In genomic region chr8:89040751-89041420, GRCm38 (mm10) we compare ENCODE assay signal across 9 mouse cellular contexts. TPM values are rescaled to one million over a fixed set of nuclear protein-coding genes. Genes with fewer than 3 reads are reported as not detected.
DNase-seq lines count a peak whose midpoint lies in the region; ATAC-seq and TF ChIP-seq lines count a peak whose summit lies in the region.
"Had no signal": no experiment of that assay in that cellular context is flagged by ENCODE, and none has a peak within 500 bp of the region (broad histone marks: within the 10 kb centered on the region; RNA-seq: fewer than 3 reads in every experiment).

No protein-coding gene starts in this region.

- peaks cover 74% of the 10 kb centered on the region for H3K27me3 ChIP-seq in lung, postnatal 0 days (replicated peaks; ENCODE audit: insufficient read depth, low read length)
- H3K27me3 ChIP-seq in forebrain, postnatal 0 days (ENCODE audit: insufficient read depth, low read length): 0 out of 2 replicates have a peak, but pooled peaks cover 5% of the 10 kb centered on the region
- H3K27me3 ChIP-seq in limb, embryonic 10.5 days (ENCODE audit: low read depth, poor library complexity, severe bottlenecking): peaks cover 30% of the 10 kb centered on the region
- peaks cover 12% of the 10 kb centered on the region for H3K27me3 ChIP-seq in neural tube, embryonic 15.5 days (replicated peaks)

- H3K4me2 ChIP-seq in lung, postnatal 0 days (replicated peaks; ENCODE audit: low read depth, low read length): peak overlapping the region; percentile 74
- peak overlapping the region; percentile 82 for H3K4me2 ChIP-seq in forebrain, postnatal 0 days (ENCODE audit: low read depth)
- peak overlapping the region; percentile 90 for H3K4me2 ChIP-seq in neural tube, embryonic 15.5 days

- DNase-seq in lung, postnatal 0 days (ENCODE audit: low spot score): no peak
- DNase-seq in lung, postnatal 14 days: no peak
- peak; percentile 32 for DNase-seq in forebrain, postnatal 0 days
- peak; percentile 74 for DNase-seq in limb, embryonic 10.5 days (ENCODE audit: low spot score)
- no peak for DNase-seq in cerebellum, adult 18-20 months
- DNase-seq in layer of hippocampus, postnatal 14 days (ENCODE audit: low spot score in 2 of 2): no peak
- DNase-seq in adrenal gland, adult (ENCODE audit: inconsistent age in 2 of 2, low spot score in 1 of 2): no peak

- WGBS in lung, postnatal 0 days: 3% methylated on average over 40 of the region's 40 CpGs
- WGBS in forebrain, postnatal 0 days: 4% methylated on average over 40 of the region's 40 CpGs
- WGBS in limb, embryonic 10.5 days: under 1% methylated on average over 40 of the region's 40 CpGs
- 4% methylated on average over 40 of the region's 40 CpGs for WGBS in neural tube, embryonic 15.5 days

- H3K9ac ChIP-seq in lung, postnatal 0 days (replicated peaks; ENCODE audit: low read depth): no peak overlapping the region
- peak overlapping the region; percentile 61 for H3K9ac ChIP-seq in forebrain, postnatal 0 days
- H3K9ac ChIP-seq in neural tube, embryonic 15.5 days (replicated peaks): peak overlapping the region; percentile 61

- TF ChIP-seq CTCF in lung, postnatal 0 days (IDR thresholded peaks at IDR 0.05): no peak
- no peak for TF ChIP-seq CTCF in forebrain, postnatal 0 days (IDR thresholded peaks at IDR 0.05; ENCODE audit: low read depth)

- H3K36me3 ChIP-seq in lung, postnatal 0 days (ENCODE audit: insufficient read depth, low read length): no peaks in the 10 kb centered on the region
- H3K36me3 ChIP-seq in forebrain, postnatal 0 days (ENCODE audit: insufficient read depth): no peaks in the 10 kb centered on the region
- H3K36me3 ChIP-seq in limb, embryonic 10.5 days: no peaks in the 10 kb centered on the region
- no peaks in the 10 kb centered on the region for H3K36me3 ChIP-seq in neural tube, embryonic 15.5 days

- TF ChIP-seq EP300 in lung, postnatal 0 days (IDR thresholded peaks at IDR 0.05): no peak

- H3K9me3 ChIP-seq in lung, postnatal 0 days (ENCODE audit: low read length): no peaks in the 10 kb centered on the region
- H3K9me3 ChIP-seq in forebrain, postnatal 0 days (ENCODE audit: low read length): no peaks in the 10 kb centered on the region
- no peaks in the 10 kb centered on the region for H3K9me3 ChIP-seq in limb, embryonic 10.5 days (replicated peaks)
- H3K9me3 ChIP-seq in neural tube, embryonic 15.5 days (replicated peaks): no peaks in the 10 kb centered on the region

- peaks cover 19% of the 10 kb centered on the region for H3K4me1 ChIP-seq in lung, postnatal 0 days (ENCODE audit: insufficient read depth, low read depth, low read length)
- H3K4me1 ChIP-seq in forebrain, postnatal 0 days (ENCODE audit: insufficient read depth): peaks cover 9% of the 10 kb centered on the region; the same call in 1 of the 2 replicates
- H3K4me1 ChIP-seq in limb, embryonic 10.5 days: peaks cover 61% of the 10 kb centered on the region
- H3K4me1 ChIP-seq in neural tube, embryonic 15.5 days: peaks cover 48% of the 10 kb centered on the region

- peak overlapping the region; percentile 42 for H3K4me3 ChIP-seq in lung, postnatal 0 days (ENCODE audit: low read depth, low read length)
- H3K4me3 ChIP-seq in forebrain, postnatal 0 days (ENCODE audit: low read depth, low read length): peak overlapping the region; percentile 51
- H3K4me3 ChIP-seq in limb, embryonic 10.5 days: peak overlapping the region; percentile 89
- H3K4me3 ChIP-seq in neural tube, embryonic 15.5 days (replicated peaks): peak overlapping the region; percentile 54

- no peak for ATAC-seq in lung, postnatal 0 days
- no peak for ATAC-seq in forebrain, postnatal 0 days
- ATAC-seq in neural tube, embryonic 15.5 days (ENCODE audit: low FRiP score): no peak

- no peak overlapping the region for H3K27ac ChIP-seq in lung, postnatal 0 days (ENCODE audit: low read length)
- peak overlapping the region; percentile 84 for H3K27ac ChIP-seq in forebrain, postnatal 0 days (ENCODE audit: low read depth, low read length)
- peak overlapping the region; percentile 98 for H3K27ac ChIP-seq in limb, embryonic 10.5 days
- H3K27ac ChIP-seq in neural tube, embryonic 15.5 days (replicated peaks): peak overlapping the region; percentile 90

RNA-seq across cellular contexts. Expression of gene Sall1, which starts 3.1 kb away (rescaled TPM):
- 0.02 TPM in 1 of 2 replicates, not detected in the other for polyA plus RNA-seq in lung, postnatal 0 days (2015; fragmentation: Nextera tagmentation; extraction: Ambion mirVana)
- total RNA-seq in forebrain, postnatal 0 days (2014; rRNA removed): 9.3 and 11.1 TPM in 2 replicates
- 3.1 and 4.7 TPM in 2 replicates for polyA plus RNA-seq in forebrain, postnatal 0 days (2015; fragmentation: Nextera tagmentation; extraction: Ambion mirVana)
- 12.8 and 18.3 TPM in 2 replicates for polyA plus RNA-seq in limb, embryonic 10.5 days (2016; fragmentation: Nextera tagmentation; extraction: Ambion mirVana)
- polyA plus RNA-seq in neural tube, embryonic 15.5 days (2015; fragmentation: Nextera tagmentation; extraction: Ambion mirVana): 11.6 and 11.7 TPM in 2 replicates
- 10 to 100 TPM; 15.8 to 15.9 TPM for total RNA-seq in layer of hippocampus, postnatal 14 days (2021)
- total RNA-seq: adrenal gland, postnatal 36 days had no signal

Comparison
In these comparisons a context has a peak if more than half of its experiments do, and no peak if none do; other contexts are left out.
1. DNase-seq: peak in forebrain, postnatal 0 days (single experiment) and limb, embryonic 10.5 days (single experiment); none in lung, postnatal 0 days (single experiment), lung, postnatal 14 days (single experiment), cerebellum, adult 18-20 months (0 of 2), layer of hippocampus, postnatal 14 days (0 of 2) and adrenal gland, adult (0 of 2).
2. Peak in every context shown above with its lines, with median percentiles within 50 percentile points of each other: H3K4me2 ChIP-seq and H3K4me3 ChIP-seq.